Mouse (Mus musculus): ENCODE results near the gene Sntg2. TPM values are rescaled to one million over a fixed set of nuclear protein-coding genes. Genes with fewer than 3 reads are reported as not detected.

Sntg2 gene
- polyA plus RNA-seq, 2 experiments: 0.03 to 0.06 TPM

DNA sequence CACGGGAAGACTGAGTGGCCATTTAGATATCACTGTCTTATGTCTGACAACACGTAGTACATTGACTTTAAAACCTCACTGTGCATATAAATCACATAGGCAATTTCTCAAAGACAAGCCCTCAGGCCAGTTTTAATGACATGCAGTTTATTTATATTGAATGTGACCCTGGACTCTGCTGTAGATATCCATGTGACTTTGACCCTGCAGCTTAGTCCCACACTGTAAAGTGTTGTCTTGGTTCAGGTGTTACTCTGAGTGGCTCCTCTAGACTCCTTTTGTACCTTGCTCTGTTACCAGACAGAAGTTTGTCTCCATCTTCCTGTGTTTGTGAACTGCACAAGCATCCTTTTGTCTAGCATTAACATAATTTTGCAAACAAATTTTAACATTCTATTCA, 112.0 kb downstream of the Sntg2 start:
- DNase-seq (ENCODE audit: low read depth in 3 of 3, low spot score in 3 of 3): no peak
- 16% methylated on average over 2 of the region's 2 CpGs for WGBS (ENCODE audit: insufficient replicate concordance)
- Histone ChIP-seq H3K9me3 (ENCODE audit: control insufficient read depth, low read length) (no peaks in the 10 kb centered on the region), H3K4me1 (replicated peaks; ENCODE audit: control insufficient read depth in 2 of 2, insufficient read depth in 2 of 2, low read length in 1 of 2) (no peaks in the 10 kb centered on the region), H3K27ac (no peak overlapping the region), H3K36me3 (replicated peaks; ENCODE audit: control insufficient read depth, insufficient read depth, low read depth) (no peaks in the 10 kb centered on the region), H3K27me3 (ENCODE audit: control insufficient read depth, insufficient read depth, low read length) (no peaks in the 10 kb centered on the region), H3K9ac (replicated peaks) (no peak overlapping the region), H3K4me2 (ENCODE audit: low read depth) (no peak overlapping the region), H3K4me3 (ENCODE audit: insufficient read depth in 1 of 2, low read depth in 2 of 2, low read length in 2 of 2) (no peak overlapping the region)
- no peak for ATAC-seq (ENCODE audit: insufficient read depth)
- no peak for TF ChIP-seq CTCF (IDR thresholded peaks at IDR 0.05; ENCODE audit: low read depth)
- no peak for TF ChIP-seq EP300 (IDR thresholded peaks at IDR 0.05; ENCODE audit: low read depth)

DNA sequence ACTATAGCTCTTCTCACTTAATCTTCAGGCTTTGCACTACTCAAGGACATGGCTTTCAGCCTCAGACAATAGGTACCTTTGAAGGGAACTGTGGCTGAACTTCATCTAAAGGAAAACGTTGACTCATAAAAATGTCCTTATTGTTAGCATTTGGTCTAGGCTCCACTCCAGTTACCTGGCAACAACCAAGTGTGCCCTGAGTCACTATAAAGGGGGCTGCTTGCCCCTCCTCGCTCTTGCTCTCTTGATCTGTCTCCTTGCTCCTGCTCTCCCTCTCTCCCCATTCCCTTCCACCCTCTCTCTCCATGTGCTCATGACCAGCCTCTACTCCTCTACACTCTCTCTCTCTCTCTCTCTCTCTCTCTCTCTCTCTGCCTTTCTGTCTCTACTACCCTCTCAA, 114.5 kb downstream of the Sntg2 start:
- H3K4me1 ChIP-seq (replicated peaks; ENCODE audit: control insufficient read depth in 2 of 2, insufficient read depth in 2 of 2, low read length in 1 of 2): no peaks in the 10 kb centered on the region
- no peak for DNase-seq (ENCODE audit: low read depth in 3 of 3, low spot score in 3 of 3)

GRCm38 (mm10) chr12:30257664-30258063, 115.5 kb downstream of the Sntg2 start:
- 46% methylated on average over 7 of the region's 7 CpGs for WGBS (ENCODE audit: insufficient replicate concordance)
- ATAC-seq (ENCODE audit: insufficient read depth): no peak

More for the DNA sequence above, 114.5 kb downstream of the Sntg2 start:
- TF ChIP-seq EP300 (IDR thresholded peaks at IDR 0.05; ENCODE audit: low read depth) (no peak), CTCF (IDR thresholded peaks at IDR 0.05; ENCODE audit: low read depth) (no peak)
- Histone ChIP-seq H3K27ac (no peak overlapping the region), H3K9ac (replicated peaks) (no peak overlapping the region), H3K4me2 (ENCODE audit: low read depth) (no peak overlapping the region), H3K36me3 (replicated peaks; ENCODE audit: control insufficient read depth, insufficient read depth, low read depth) (no peaks in the 10 kb centered on the region), H3K9me3 (ENCODE audit: control insufficient read depth, low read length) (no peaks in the 10 kb centered on the region), H3K4me3 (ENCODE audit: insufficient read depth in 1 of 2, low read depth in 2 of 2, low read length in 2 of 2) (no peak overlapping the region), H3K27me3 (ENCODE audit: control insufficient read depth, insufficient read depth, low read length) (no peaks in the 10 kb centered on the region)
- WGBS (ENCODE audit: insufficient replicate concordance): 24% methylated on average over 2 of the region's 2 CpGs
- no peak for ATAC-seq (ENCODE audit: insufficient read depth)

DNA sequence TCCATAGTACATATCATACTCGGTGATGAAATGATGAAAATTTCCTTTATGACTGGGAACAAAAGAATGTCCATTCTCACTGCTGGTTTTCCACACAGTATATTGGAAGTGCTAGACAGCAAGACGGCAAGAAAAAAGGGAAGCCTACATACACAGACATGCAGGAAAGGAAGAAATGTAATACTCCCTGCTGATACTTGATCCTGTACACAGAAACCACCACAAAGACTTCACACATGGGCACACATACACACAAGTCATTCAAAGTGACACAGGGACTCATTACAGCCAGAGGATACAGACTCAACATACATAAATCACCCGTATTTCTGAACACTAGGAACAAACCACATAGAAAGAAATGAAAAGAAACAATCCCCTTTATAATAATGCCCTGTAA, 117.0 kb downstream of the Sntg2 start:
- H3K4me3 ChIP-seq (ENCODE audit: insufficient read depth in 1 of 2, low read depth in 2 of 2, low read length in 2 of 2): no peak overlapping the region
- no peak overlapping the region for H3K4me2 ChIP-seq (ENCODE audit: low read depth)
- no peak for DNase-seq (ENCODE audit: low read depth in 3 of 3, low spot score in 3 of 3)
- no peaks in the 10 kb centered on the region for H3K9me3 ChIP-seq (ENCODE audit: control insufficient read depth, low read length)
- H3K27ac ChIP-seq: no peak overlapping the region
- ATAC-seq (ENCODE audit: insufficient read depth): no peak
- no peak overlapping the region for H3K9ac ChIP-seq (replicated peaks)
- no peaks in the 10 kb centered on the region for H3K36me3 ChIP-seq (replicated peaks; ENCODE audit: control insufficient read depth, insufficient read depth, low read depth)
- H3K4me1 ChIP-seq (replicated peaks; ENCODE audit: control insufficient read depth in 2 of 2, insufficient read depth in 2 of 2, low read length in 1 of 2): no peaks in the 10 kb centered on the region
- TF ChIP-seq EP300 (IDR thresholded peaks at IDR 0.05; ENCODE audit: low read depth) (no peak), CTCF (IDR thresholded peaks at IDR 0.05; ENCODE audit: low read depth) (no peak)
- WGBS (ENCODE audit: insufficient replicate concordance): 46% methylated on average over 3 of the region's 3 CpGs
- H3K27me3 ChIP-seq (ENCODE audit: control insufficient read depth, insufficient read depth, low read length): no peaks in the 10 kb centered on the region

More at GRCm38 (mm10) chr12:30257664-30258063, 115.5 kb downstream of the Sntg2 start:
- no peak for DNase-seq (ENCODE audit: low read depth in 3 of 3, low spot score in 3 of 3)
- H3K36me3 ChIP-seq (replicated peaks; ENCODE audit: control insufficient read depth, insufficient read depth, low read depth): no peaks in the 10 kb centered on the region
- no peak overlapping the region for H3K27ac ChIP-seq
- H3K9ac ChIP-seq (replicated peaks): no peak overlapping the region
- H3K9me3 ChIP-seq (ENCODE audit: control insufficient read depth, low read length): no peaks in the 10 kb centered on the region
- no peak overlapping the region for H3K4me3 ChIP-seq (ENCODE audit: insufficient read depth in 1 of 2, low read depth in 2 of 2, low read length in 2 of 2)
- no peak for TF ChIP-seq CTCF (IDR thresholded peaks at IDR 0.05; ENCODE audit: low read depth)
- TF ChIP-seq EP300 (IDR thresholded peaks at IDR 0.05; ENCODE audit: low read depth): no peak
- H3K4me1 ChIP-seq (replicated peaks; ENCODE audit: control insufficient read depth in 2 of 2, insufficient read depth in 2 of 2, low read length in 1 of 2): no peaks in the 10 kb centered on the region
- H3K27me3 ChIP-seq (ENCODE audit: control insufficient read depth, insufficient read depth, low read length): no peaks in the 10 kb centered on the region
- no peak overlapping the region for H3K4me2 ChIP-seq (ENCODE audit: low read depth)

GRCm38 (mm10) chr12:30254581-30254980, 118.6 kb downstream of the Sntg2 start:
- H3K4me3 ChIP-seq (ENCODE audit: insufficient read depth in 1 of 2, low read depth in 2 of 2, low read length in 2 of 2): no peak overlapping the region
- no peak for ATAC-seq (ENCODE audit: insufficient read depth)

More at GRCm38 (mm10) chr12:30254581-30254980, 118.6 kb downstream of the Sntg2 start:
- Histone ChIP-seq H3K9me3 (ENCODE audit: control insufficient read depth, low read length) (no peaks in the 10 kb centered on the region), H3K27me3 (ENCODE audit: control insufficient read depth, insufficient read depth, low read length) (no peaks in the 10 kb centered on the region), H3K9ac (replicated peaks) (no peak overlapping the region), H3K27ac (no peak overlapping the region), H3K4me1 (replicated peaks; ENCODE audit: control insufficient read depth in 2 of 2, insufficient read depth in 2 of 2, low read length in 1 of 2) (no peaks in the 10 kb centered on the region), H3K4me2 (ENCODE audit: low read depth) (no peak overlapping the region), H3K36me3 (replicated peaks; ENCODE audit: control insufficient read depth, insufficient read depth, low read depth) (no peaks in the 10 kb centered on the region)
- WGBS (ENCODE audit: insufficient replicate concordance): 73% methylated on average over 10 of the region's 10 CpGs
- DNase-seq (ENCODE audit: low read depth in 3 of 3, low spot score in 3 of 3): no peak
- TF ChIP-seq CTCF (IDR thresholded peaks at IDR 0.05; ENCODE audit: low read depth): no peak
- no peak for TF ChIP-seq EP300 (IDR thresholded peaks at IDR 0.05; ENCODE audit: low read depth)

Data from liver, embryonic 14.5 days (tissue).